Mouse (Mus musculus): ENCODE results near the gene Olfr1416.
"Not testable (repeated sequence)": the region's sequence is repeated elsewhere in the genome, so short reads cannot be mapped to it uniquely, and the experiment has no call there.

Olfr1416 gene

DNA sequence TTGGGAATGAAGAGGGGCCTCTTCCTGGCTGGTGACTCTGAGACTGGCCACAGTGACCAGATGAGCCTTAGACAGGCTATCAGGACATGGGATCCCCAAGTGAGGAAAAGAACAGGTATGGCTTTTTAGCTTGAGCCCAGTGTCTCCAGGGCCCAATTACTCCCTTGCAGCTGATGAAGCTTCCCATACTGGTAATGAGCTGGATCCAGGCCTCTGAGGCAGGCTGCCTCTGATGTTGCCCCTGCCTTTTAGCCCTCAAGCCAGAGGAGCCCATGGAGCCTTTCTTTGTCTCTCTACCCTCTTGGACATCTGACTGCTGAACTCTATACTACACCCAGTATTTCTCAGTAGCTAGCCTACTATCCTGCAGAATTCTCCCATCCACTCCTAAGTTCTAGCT is at the start of gene Olfr1416:
TSS of gene Olfr1416 (minus strand) at position 101 of the 400 bp plus-strand sequence.
- no peak for DNase-seq

DNA sequence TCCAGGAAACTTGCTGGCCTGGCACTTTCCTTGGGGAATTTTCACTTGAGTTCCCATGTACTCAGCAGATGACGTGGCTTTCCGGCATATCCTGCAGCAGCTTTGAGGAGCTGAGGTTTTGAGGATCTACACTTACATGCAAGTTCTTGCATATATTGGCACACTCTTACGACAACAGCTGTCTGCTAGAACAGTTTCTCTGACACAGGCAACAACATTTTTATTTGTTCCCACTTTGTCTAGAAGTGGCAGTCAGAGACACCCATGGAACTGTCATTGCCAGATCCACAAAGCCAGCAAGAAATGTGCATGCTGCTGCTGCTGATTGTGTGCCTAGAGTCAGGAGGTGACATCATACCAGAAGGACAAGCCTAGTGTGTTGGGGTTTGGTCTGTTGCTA is 38.9 kb upstream of the Olfr1416 start:
- DNase-seq: no peak

DNA sequence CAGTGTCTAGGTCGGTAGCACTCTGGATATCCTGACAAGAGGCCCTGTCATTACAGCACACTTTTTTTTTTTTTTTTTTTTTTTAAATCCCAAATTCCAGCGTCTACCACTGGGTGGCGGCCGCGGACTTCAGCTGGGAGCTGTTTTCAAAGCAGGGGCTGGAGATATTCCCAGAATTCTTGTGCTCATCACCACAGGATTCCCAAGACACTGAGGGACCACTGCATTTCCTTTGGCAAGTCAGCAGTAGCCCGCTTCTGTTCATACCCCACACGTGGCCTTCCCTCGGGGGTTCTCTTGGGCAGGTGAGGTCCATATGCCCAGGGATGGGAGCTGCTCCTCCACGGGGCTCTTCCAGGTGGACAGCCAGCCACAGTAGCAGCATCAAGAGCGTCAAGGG is 36.5 kb upstream of the Olfr1416 start:
- no peak for DNase-seq

DNA sequence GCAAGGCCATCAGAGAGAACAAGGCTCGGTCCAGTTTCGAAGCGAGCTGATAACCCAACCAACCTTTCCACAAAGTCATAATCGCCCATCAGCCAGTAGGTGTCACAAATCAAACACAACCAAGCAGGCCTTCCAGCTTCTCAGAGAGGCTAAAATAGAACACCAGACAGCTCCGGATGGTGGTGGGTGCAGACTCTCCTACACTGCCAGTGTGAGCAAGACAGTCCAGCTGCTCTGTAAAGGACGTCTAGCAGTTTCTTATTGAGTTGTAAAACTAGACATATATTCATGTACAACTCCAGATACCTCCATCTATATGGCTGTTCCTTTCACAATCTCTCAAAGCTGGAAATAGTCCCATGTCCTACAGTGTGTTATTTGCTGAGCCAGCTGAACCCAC is 34.1 kb upstream of the Olfr1416 start:
- no peak for DNase-seq

DNA sequence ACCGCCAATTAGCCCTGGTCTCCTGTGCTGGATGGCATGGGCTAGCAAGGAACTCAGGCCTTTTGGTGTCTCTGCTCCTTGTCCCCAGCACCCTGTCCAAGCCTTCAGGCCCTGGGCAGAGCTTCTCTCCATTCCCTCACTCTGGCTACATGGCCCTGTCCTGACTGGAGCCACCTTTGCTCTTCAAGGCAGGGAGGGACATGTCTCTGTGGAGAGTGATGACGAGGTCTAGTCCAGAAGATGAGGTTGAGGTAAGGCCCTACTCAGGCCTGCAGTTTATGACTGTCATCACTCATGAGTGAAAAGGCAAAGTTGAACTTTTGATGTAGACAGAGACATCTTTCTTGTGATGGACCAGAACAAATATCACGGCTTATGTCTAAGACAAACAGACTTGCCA is 33.6 kb upstream of the Olfr1416 start, which contains the start of gene Olfr1414:
TSS of gene Olfr1414 (minus strand) at position 101 of the 400 bp plus-strand sequence.
- DNase-seq: no peak

DNA sequence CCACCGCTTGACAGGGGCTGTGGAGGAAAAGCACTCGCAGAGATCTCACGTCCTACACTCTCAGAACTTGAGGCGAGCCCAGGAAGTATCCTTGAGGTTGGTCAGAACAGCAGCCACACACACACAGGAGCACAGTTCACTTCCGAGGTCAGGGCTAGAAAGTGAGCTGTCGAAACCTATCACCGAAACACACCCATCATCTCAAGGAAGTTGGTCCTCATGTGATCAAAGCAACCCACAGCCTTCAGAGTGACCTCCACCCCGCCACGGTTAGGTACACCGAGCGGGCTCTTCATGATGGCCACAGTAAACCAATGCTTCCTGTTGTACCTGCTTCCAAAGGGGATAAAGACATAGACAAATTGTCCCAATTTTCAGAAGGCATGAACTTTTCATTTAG is 30.5 kb upstream of the Olfr1416 start:
- no peak for DNase-seq

DNA sequence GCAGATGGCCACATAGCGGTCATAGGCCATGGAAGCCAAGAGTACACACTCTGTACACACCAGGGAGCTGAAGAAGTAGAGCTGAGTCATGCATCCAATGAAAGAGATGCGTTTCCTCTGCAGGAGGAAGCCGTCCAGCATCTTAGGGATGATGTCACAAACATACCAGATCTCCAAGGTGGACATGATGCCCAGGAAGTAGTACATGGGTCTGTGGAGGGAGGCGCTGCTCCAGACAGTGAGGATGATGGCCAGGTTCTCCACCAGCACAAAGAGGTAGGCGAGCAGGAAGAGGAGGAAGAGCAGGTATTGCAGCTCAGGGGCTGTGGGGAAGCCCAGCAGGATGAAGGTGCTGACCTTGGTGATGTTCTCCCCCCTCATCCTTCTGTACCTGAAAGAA is 26.7 kb upstream of the Olfr1416 start:
- not testable (repeated sequence) for DNase-seq

DNA sequence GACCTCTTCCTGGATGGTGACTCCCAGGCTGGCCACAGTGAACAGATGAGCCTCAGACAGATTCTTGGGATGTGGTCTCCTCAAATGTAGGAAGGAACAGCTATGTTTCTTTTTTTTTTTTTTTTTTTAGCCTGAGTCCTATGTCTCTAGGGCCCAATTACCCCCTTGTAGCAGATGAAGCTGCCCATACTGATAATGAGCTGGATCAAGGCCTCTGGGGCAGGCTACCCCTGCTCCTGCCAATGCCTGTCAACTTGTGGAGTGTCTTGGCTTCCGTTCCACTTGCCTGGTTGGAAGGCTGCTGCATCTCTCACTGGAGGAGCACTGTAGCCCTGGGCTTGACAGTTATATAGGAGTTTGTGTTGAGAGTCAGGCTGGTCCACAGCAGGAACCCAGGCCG is 11.1 kb upstream of the Olfr1416 start, which contains the start of gene Olfr1415:
TSS of gene Olfr1415 (minus strand) at position 101 of the 400 bp plus-strand sequence.
- DNase-seq: no peak

DNA sequence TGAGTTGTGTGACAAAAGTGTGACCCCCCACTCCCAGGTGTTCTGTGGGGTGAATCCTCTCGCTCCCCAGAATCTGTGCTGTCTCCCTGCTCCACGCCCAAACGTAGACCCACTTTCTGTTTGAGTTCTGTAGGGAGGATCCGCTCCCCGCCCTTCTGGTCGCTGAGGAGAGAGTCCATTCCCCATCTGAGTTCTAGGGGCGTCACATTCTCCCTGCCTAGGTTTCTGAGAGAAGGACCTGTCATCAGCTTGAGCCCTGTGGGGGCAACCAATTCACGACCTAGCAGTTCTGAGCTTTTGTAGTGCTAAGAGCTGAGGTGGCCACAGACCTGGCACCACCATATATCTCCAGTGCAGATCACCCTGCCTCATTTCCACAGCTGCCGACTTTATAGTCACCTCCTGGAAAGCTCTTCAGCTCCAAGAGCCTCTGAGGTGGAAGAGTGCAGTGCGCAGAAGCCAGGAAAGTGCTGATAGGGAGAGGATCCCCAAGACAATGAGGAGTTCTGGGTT is 10.8 kb downstream of the Olfr1416 start:
- DNase-seq: no peak

DNA sequence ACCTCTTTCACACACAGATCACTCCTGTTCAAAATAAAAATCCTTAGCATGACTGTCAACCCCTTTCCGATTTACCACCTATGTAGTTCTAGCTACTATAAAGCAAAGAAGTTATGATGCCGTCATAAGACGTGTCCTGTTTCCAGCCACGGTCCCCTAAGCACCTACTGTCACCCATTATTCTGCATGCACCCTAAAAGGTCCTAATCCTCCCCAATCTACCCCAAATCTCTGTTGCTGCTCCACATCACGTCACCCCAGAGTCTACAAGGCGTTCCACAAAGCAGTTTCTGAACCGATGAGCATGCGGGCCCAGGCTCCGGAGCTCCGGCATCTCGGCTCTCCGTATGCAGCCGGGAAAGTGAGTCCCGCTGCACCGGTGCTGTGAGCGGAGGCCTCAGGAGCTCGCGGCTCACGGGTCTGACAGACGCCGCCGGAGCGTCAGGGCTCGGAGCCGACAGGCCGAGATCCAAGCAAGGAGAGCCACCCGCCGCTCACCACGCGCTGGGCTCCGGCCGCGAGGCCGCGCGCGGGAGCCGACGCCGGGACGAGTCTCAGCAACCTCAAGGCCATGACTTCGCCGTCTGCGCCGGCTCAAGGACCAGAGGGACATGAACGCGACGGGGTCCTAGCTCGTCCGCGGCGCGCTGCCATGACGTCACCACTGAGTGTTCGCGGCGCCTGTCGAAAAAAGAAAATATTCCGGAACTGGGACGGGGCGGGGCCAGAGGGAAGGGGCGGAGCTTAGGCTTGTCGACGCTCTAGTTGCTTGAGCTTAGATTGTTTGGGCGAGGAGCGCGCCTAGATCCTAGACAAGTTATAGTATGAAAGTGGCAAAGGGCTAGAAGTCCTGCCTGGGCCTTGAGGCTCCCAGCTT is 11.5 kb downstream of the Olfr1416 start, which contains the start of gene Ndufa10:
TSS of gene Ndufa10 (minus strand) at position 696 of the 877 bp plus-strand sequence.
- peak; percentile 81 for DNase-seq

DNA sequence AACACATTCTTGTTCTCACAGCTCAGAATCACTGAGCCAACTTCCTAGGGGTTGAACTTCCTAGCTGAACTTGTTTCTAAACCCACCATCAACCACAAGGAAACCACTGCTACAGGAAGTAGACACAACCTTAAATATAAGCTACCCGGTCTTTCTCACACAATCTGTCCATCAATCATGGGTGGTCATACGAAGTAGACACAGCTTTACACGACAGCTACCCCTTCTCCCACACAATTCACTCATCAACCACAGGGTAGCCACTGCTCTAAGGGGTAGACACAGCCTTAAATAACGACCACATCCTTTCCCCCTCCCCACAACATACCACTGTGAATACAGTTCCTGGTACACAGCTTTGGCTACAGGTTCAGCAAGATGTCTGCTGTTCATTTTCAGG is 16.0 kb downstream of the Olfr1416 start:
- DNase-seq: no peak

DNA sequence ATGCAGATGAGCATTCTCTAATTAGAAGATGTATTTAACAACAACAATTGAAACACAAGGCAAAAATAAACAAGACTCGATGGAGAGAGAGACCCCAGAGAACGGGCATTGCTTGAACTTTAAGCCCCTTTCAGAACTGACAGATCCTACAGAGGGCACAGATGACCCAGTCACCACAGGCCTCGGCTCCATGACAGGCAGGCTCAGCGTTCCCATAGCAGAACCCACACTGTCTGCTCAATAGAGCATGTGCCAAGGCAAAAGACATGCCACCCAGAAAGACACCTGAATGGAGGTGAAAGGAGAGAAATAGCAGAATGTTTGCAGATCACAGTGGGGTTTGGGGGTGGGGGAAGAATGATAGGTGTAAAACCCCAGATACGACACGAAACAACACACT is 26.5 kb downstream of the Olfr1416 start:
- DNase-seq: no peak

DNA sequence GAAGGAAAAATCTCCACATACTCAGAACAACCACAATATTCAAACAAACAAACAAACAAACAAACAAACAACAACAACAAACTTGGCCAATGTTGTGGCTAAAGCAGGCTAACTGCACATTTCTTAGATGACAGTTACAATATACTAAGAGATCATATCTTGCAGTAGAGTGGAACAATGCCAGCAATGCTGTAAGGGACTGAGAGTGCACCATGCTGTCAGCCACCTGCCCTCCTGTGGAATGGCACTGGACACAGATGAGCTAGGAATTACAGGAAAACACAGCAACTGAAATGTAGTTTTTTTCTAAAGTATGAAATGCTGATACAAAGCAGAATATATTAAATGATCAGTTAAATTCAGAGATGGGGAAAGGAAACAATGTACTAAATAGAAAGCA is 27.2 kb downstream of the Olfr1416 start:
- DNase-seq: no peak

DNA sequence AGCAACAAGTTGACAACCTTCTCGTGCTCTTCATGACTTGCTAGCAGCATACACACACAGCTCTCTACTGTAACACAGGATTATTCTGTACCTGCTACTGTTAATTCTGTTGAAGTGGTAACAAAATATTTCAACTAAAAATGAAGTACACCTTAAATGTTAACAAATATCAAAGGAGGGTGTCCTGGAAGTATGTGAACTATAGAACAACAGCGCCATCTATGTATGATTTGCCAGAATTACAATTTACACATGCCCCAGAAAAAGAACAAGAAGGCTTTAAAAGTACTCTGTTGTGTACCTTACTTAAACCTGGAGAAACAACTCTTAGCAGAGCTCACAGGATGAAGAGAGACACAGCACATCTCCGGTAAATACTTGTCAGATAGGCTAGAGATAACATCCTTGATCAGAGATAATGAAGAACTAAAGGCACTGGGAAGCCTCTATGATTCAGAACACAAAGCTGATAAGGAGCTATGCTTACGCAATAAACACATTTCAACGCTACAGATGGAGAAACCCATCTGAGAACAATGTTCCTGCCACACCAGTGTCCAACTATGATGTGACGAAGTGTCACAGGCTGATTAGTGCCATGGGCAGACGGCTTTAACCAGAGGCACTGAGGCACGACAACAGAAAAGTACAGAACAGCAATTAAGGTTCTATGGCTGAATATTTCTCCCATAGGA is 31.0 kb downstream of the Olfr1416 start:
- DNase-seq: no peak

DNA sequence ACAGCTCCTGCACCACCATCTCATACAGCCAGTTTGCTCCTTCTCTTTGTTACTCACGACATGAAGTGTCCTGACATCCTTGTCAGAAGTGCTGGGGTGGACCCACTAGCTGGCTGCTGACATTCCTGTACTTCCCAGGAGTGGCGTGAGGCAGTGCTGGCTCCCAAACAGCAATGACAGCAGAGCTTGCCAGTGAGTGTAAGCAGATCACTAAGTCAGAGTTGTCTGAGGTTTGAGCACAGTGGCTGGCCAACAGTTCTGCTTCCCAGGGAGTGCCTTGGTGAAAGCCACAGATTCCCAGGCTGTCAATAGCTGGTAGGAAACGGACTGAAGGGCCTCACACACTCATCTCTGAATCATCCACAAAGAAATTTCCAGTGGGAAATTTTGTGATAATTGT is 36.6 kb downstream of the Olfr1416 start:
- no peak for DNase-seq

DNA sequence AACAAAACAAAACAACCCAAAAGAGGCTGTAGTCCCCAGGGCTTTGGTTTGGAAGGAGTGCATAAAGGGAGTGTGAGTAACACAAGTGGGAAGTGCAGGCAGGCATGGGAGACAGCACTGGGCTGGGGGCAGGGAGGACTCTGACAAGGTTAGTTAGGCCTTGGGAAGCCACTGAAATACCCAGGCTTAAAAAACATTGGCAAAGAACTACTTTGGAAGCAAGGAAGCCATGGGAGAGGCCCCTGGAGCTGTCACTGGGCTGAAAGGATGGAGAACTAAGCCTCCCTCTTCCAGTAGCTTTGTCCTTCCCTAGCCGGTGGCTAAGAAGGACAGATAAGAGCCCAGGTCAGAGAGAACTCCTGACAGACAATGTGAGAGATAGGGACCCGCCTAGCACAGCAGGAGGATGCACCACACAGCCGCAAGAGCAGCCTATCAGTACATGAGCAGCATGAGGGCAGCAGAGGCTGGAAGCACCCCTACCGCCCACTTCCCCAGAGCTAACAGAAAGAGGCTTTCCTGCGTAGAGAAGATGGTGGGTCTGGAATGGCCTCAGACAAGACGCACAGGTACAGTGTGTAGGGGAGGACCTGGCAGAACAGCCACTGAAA is 43.4 kb downstream of the Olfr1416 start:
- DNase-seq: no peak

DNA sequence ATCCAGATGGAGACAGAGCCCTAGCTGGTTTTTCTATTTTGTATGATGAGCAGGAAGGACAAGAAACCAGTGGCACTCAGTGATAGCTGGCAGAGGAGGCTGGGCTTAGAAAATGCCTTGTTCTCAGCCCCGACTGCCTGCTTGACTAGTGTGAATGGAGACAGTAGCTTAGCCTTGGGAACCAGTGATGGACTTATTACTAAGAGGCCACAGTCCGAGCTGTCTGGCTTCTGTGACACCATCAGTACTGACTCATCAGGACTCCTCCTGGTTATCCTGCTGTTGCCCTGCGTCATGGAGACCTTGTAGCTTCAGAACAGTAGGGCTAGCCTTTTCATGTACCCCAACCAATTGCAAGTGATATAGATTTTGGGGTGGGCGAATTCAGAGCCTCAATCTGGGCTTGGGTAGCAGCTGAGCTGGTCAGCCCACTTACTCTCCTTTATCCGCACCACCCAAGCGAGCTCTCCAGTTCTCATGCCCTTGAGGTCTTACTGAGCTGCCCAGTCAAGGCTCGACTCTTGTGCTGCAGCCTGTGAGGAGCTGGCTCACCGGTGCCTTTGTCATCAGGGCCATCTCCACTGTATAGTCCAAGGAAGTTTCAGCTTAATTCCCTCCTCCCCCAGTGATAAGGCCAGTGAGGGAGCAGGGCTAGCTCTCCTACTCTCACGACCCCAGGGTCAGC is 44.7 kb downstream of the Olfr1416 start:
- no peak for DNase-seq

DNA sequence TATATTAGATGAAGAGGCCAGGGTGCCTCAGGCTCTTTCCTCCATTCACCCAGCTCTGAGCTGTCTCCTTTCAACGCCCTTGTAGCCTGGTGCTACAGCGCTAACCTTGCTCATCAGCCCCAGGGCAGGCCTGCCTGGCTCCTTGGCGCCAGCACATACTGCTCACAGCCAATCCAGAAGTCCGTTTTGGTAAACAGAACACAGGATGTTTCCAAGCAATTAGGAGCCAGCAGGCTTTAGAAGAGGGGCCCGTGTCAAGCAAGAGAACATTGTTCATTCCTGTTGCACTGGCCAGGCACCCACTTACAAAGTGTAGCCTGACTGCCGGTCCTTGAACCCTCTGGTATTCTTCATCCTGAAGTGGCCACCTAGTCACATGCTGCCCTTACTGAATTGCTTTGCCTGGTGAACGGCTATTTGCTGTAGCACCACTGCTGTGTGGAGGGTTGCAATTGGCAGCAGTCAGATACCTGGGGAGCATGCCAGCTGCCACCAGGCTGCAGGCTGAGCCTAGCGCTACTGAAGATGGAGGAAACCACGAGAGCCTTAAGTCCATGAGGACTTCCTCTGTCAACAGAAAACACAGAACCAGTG is 47.1 kb downstream of the Olfr1416 start:
- no peak for DNase-seq

DNA sequence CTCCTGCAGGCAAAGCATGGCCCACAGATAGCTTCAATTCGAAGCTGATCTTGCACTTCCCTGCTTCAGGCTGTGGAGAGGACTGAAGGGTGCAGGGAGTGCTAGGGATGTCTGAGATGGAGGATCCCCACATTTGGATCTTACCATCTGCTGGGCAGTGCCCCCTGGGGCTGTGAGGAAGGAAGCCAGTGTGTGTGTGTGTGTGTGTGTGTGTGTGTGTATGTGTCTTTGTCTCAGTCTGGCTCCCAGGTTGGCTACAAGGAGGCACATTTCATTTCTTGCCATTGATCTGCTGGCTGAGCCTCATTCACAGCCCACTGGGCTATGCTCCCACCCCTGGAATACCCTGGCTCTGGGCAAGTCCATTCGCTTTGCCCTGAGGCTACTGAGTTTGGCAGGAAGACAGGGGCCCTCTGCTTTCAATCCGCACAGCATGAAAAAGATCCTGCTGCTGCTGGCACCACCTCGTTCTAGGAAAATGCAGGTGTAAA is 48.0 kb downstream of the Olfr1416 start:
- DNase-seq: no peak

DNA sequence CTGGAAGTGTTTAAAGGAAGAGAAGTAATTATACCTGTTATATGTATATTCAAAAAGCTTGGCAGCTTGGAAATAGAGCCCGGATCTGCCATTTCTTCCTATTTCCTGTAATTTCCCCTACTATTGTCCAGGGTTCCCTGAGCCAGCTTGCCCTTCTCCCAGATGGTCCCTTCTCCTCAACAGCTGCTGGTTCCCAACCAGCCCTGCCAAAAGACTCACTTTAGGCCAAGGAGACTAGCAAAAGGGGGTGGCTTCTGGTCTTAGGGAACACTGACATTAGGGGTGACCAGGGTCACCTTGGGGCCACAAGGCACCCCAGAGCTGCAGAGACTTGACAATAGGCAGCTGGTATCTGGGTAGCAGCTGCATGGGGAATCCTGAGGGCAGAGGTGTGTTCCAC is 49.9 kb downstream of the Olfr1416 start:
- no peak for DNase-seq

DNA sequence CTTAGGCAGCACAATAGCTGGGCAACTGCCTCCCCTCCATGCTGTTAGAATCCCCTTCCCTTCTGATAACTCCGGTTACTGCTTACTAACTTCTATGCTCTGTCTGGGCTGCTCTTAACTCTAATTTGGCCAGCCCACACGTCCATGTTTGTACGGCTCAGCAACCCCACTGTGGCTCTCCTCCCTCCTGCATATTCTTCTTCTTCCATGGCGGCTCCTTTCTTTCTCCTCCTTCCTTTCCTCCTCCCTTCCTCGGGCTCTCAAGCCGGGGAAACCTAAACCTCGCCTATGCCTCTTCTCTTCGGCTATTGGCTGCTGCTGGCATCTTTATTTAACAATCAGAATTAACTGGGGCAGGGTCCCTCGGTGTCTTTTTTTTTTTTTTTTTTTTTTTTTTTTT is 52.1 kb downstream of the Olfr1416 start:
- DNase-seq: no peak

DNA sequence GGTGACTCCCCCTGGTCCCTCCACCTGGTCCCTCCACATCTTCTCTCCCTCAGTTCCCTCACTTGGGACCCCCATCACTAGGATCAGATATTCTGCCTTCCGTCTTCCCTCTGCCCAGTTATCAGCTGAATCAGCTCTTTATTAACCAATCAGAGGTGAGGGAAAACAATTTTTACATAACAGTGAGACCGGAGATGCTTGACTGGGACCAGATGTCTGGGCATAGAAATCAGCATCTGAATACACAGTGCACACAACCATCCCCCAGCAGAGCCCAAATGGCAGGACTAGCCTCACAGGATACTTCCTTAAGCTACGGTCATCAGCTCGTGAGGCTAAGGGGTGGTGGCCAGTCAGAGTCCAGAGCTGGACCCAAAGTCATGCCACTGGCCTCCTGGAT is 52.8 kb downstream of the Olfr1416 start:
- no peak for DNase-seq
